Mouse (Mus musculus) spleen, postnatal 10 days (tissue): ENCODE measurements at regions not wholly inside any gene's neighbourhood (a gene's known extent, or its start where the extent isn't known, plus 50 kb on each side); places are given as distances from the start of the nearest gene placed in this dataset.

ENCODE experiments used
- DNase-seq, 2 experiments: peaks; one replicate each; pipeline ENCODE4 v3.0.0; 2021 to 2022; ENCODE audit warnings: low spot score in 2 of 2

DNA sequence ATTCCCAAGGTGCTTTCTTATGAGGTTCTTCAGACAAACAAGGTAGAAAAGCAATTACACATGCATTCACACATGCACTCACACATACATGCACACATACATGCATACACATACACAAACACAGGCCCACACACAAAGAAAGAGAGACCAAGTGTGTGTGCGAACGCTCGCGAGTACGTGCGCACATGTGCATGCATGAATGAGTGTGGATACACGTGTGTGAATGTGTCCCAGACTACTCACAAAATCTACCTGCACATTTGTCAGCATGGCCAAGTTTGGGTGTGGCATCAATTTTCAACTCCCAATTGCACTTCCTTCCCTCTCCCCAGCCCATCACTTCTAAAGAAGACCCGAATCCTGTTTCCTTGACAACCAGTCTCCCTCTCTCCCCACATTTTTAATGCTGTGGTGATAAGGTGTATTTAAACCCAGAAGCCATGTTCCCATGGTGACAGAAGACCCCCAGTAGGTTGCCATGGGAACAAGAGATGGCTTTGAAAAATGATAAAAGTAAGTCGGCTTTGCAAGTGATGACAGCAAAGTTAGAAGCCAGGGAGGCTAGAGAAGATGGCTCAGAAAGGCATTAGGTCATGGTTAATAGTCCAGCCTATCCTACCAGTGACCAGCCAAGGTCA, 206.3 kb downstream of the Rpl10-ps3 start:
- DNase-seq: no peak

DNA sequence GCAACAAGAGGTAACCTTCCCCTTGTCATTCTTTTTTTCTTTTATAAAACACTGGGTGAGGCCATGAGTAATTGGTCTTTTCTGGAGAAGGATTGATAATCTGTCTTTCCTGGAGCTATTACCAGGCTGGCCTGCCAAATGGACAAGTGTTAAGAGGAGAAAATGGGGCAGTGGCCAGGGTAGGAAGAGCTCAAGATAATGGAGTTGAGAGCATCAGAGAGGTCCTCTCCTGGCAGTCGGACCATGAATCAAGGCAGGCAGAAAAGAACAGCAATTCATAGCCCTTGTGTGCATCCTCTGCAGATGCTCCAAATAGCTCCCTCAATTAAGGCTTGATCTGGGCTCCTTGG, 208.2 kb downstream of the Rpl10-ps3 start:
- DNase-seq: no peak

DNA sequence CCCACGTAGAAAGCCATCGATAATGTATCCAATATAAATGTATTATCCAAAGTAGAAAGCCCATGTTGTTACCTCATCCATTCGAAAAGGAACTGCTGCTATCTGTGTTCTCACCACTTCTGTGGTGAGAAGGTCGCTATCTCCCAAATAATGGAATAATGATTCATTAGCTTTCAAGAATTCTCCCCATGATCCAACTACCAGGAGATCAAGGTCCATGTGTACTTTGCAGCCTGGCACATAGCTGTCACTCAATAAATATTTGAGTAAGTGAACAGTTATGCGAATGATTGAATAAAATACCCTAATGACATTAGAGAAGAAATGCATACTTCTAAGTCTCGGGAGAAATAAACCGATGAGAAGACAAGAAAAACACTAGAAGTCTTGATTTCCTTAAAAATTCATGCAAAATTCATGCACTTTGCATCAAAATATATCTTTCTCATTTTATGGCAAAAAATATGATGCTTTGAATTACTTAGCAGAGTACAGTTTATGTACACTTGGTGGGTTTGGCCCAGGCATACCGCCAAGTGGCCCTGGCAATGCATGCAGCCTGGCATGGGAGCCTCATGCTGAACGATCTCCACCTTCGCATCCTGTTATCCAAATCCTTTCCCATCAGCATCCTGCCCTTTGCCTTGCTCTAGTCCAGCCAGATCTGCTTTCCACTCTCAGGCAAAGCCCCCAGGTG, 208.7 kb downstream of the Rpl10-ps3 start:
- no peak for DNase-seq

DNA sequence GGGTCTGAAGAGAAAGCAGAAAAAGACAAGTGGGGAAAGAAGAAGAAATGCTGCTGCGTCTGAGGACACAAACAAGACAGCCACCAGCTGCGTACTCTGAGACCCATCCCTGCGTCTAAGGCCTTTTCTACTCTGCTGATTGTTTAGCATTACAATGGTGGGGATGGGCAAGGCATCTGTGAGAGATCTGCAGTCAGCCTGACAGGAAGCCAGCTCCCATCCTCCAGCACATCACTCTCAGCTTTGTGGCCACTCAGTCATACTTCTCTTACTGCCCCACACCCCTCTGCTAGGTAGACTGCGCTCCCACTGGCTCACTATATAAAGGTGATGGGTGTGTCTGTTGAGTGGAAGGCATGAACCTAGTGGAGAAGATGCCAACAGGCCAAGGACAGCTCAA, 220.5 kb downstream of the Rpl10-ps3 start:
- DNase-seq: no peak

DNA sequence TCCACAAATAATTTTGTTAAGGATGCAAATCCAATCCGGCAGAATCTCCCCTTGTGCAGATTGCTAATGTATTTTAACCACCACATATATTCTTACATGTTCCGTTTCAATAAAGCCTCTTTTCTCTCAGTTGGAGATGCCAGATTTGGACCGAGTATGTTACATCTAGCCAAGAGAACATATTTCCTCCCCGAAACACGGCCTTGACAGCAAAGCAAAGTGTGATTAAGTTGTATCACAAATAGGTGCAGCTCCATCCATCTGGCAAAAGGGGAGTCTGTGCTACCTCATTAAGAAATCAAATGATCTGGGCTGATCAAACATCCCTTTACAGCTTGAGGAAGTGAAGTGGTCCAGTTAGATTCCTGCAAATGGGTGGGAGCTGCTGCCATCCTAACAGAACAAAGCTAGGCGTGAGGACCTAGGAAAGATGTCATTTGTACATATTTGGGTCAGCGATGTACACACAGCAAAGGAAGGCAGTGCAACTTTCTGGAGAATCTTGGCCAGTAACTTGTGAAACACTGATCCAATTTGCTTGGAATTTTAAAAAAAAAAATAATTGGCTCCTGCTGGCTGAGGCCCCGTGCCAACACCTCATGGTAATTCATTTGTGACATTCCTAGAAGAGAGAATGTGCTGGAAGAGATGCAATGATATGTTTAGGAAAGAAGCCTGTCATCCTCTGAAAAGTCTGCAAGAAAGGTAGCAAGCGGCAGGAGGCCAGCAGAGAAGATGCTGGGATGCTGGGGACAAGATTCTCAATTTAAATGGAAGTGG, 223.8 kb downstream of the Rpl10-ps3 start:
- no peak for DNase-seq

DNA sequence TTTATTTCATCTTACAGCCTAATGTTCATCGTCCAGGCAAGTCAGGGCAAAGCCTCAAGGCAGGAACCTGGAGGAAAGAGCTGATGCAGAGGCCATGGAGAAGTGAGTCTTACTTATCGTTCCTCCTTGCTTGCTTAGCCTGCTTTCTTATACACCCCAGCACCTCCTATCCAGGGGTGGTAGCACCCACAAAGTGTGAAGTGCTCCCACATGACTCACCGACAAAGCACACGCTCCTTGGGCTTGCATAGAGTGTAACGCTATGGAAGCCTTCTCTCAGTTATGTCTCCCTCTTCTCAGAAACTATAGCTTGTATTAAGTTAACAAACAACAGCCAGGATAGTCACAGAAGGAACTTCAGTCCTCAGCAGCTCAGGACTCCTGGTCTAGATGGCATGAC, 225.4 kb downstream of the Rpl10-ps3 start:
- no peak for DNase-seq

DNA sequence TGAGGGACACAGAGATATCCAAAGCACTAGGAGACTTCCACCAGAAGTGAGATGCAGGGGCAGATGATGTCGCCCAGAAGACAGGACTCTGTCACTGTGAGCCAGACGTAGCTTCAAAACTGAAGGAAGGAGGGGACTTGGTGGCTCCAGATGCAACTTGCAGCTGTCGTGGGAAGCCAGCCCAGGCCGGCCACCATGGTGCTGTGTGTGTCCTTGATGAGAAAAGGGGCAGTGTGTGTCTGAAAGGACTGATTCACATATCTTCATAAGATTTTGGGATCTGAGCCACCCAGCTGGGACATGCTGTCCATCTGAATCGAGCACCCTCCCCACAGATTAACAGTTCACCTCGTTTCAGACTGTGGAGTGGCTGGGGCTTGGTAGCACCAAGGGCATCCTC, 226.2 kb downstream of the Rpl10-ps3 start:
- no peak for DNase-seq

DNA sequence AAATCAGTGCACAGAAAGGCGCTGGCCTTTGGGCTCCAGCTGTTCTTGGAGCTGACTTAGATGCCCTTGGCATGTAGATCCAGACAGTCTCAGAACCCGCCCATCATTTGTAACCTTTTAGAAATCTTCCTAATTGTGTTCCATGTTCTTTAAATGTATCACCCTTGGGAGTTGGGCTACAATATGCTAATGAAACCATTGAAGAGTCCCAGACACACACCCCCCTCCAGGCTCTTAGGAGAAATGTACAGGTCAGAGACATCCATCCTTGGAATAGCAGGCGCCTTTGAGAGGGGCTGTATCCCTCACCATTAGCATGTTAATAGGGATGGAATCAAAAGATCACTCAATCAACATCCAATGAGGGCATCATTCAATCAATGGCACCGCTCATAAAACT, 238.2 kb downstream of the Rpl10-ps3 start:
- no peak for DNase-seq

DNA sequence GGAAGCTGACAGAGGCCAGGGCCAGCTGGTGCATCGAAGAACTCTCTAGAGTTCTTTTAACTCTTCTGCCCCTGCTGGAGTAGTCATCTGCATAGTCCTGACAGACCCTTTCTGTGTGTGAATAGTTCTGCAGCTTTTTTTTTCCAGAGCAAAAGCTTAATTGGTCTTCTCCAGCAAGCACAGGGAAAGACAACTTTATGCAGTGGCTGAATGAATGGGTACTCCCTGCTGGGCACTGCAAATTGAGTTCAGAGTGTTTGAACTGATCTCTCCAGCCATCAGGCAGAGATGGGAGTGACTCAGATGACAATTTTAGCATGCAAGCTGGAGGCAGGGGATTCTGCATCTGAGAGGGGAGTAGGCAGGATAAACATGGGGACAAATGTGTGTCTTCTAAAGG, 242.0 kb downstream of the Rpl10-ps3 start:
- no peak for DNase-seq

DNA sequence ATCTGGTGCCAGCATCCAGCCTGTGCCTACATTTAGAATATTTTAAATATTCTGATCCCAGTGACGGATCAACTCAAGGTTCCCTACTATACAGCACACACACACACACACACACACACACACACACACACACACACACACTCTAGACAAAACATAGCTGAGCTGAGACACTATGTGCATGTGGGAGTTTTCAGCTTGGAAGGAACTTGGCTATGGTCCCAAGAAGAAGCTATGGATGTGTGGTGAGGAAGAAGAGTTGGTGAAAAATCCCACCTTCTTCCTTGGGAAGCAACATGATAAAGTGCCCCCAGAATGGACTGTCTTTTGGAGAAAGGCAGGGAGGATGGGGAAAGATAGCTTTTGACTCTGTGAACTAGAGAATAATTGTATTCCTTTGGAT, 243.7 kb downstream of the Rpl10-ps3 start:
- no peak for DNase-seq

DNA sequence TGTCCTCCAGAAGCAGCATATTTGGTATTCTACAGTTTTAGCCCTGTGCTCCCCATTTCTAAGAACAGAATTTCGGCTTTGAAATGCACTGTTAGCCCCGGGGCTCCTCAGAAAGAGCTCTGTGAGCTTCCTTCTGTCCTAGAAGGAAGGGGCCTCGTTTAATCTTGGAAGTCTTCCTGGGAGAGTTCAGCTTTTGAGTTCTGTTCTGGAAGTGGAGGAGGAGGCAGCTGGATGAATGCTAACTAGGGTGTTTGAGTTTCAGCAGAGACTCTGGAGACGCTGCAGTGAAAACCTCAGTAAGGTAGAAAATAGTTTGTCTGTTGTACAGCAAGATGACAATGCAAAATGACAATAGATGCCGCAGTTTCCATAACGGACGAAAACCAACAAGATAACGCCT, 253.8 kb downstream of the Rpl10-ps3 start:
- no peak for DNase-seq

DNA sequence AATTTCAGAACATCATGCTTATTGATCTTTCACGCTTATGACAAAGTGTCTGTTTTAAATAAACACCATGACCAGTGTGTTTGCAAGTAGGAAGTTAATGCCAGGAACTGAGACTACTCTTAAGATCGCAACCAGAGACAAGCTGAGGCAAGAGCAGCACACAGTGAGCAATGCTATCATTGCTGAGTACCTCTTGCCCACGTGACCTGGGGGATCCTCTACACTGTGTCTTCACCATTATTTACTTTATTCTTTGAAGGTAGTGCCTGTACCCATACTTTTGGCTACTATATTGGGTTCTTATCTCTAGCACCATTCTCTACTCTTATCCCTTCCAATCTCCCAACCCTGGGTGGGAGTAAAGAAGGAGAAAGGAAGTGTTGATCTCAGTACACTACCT, 254.9 kb downstream of the Rpl10-ps3 start:
- DNase-seq: no peak

DNA sequence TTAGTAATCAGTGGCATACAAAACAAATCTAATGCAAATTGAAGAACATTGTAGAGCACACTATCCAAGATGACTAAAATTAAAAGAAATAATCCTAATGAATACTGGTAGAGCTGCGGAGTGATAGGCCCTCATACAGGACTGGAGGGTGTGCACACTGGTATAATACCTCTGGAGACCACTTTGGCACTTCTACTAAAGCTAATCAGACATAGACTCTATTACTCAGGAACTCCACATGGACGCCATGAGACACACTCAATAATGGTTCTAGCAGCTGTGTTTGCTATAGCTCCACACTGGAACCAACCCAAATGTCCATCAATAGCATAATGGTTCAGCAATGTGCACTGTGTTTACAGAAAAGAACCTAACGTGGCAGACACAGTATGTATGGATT, 264.6 kb downstream of the Rpl10-ps3 start:
- no peak for DNase-seq

DNA sequence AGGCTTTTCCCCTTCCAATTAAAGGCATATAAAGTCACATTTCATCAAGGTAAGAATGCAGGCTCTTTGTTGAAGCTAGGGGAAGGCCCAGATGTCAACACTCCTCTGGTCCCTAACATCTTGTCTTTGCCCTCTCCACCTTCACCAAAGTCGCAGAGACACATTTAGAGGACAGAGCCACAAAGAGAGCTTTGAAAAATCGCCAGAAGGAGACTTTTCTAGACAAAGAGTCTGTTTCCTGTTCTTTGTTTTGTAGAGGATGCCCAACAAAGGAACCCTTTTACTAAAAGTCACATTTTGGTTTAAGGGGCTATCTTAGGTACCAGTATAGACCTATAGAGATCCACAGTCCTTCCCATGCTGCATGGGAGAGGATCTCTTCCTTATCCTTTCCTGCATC, 269.9 kb upstream of the Ncam1 start:
- no peak for DNase-seq

DNA sequence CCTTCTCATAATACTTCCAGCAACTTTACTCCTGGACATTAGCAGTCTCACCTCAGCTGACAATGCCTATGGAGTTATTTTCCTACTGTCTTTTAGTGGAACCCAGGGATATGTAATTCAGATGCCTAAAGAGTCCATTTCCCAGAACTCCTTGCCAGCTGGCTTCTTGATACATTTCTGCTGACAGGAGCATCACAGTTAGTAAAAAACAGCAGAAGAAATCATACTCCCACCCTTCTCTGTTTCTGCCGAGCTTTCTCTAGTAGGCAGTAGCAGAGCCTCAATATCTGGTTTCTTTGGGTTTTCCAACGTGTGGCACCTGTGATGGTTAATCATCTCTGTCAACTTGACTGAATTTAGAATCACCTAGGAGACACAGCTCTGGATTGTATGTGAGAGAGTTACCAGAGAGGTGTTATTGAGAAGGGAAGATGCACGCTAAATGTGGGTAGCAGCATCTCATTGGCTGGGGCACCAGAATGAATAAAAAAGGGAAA, 269.1 kb upstream of the Ncam1 start:
- DNase-seq: no peak

DNA sequence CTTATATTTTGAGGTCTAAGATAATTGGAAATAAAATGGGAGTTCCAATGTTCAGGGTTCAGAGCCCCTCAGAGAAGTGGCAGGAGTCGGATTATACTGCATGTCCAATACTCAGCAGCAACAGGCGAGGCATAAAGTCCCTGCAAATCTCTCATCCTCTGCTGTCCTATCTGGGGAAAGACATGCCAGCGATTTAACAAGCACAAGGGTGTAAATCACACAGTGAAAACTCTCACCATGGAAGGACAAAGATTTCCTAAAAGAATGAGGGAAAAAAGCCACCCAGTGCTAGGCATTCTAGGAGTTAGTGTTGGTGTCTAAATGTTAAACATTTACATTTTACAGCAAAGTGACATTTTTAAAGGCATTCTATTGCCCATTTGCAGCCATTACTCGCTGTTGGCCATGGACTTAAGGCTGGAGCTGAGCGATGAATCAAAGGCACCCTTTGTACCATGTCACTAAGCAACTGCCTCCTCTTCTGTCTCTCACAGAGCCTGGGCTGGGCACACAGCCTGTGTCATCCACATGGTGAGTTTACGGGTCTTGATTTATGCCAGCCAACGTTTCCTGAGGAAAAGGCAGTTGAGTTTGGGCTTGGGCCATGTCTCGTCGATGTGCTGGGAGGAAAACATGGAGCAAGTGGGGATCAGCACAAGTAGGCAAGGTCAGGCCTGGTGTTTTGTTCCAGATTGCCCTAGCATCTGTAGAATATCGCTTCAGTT, 265.9 kb upstream of the Ncam1 start:
- no peak for DNase-seq

DNA sequence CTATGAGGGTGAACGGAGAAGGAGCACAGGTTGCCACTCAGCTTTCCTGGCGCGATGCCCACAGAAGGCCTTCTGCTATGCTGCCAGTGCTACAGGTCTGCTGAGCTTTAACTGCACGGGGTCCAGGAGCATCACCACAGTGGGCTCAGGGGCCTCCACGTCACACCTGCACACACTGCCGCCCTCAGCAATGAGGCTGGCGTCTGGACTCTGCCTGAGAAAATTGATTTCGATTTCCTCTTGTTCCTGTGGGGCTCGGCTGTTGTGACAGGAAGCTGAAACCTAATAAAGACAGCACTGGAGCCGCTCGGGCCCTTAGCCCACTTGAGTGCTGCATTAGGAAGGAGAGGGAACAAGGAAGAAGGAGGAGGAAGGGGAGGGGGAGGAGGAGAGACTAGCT, 239.5 kb upstream of the Ncam1 start:
- DNase-seq: no peak

DNA sequence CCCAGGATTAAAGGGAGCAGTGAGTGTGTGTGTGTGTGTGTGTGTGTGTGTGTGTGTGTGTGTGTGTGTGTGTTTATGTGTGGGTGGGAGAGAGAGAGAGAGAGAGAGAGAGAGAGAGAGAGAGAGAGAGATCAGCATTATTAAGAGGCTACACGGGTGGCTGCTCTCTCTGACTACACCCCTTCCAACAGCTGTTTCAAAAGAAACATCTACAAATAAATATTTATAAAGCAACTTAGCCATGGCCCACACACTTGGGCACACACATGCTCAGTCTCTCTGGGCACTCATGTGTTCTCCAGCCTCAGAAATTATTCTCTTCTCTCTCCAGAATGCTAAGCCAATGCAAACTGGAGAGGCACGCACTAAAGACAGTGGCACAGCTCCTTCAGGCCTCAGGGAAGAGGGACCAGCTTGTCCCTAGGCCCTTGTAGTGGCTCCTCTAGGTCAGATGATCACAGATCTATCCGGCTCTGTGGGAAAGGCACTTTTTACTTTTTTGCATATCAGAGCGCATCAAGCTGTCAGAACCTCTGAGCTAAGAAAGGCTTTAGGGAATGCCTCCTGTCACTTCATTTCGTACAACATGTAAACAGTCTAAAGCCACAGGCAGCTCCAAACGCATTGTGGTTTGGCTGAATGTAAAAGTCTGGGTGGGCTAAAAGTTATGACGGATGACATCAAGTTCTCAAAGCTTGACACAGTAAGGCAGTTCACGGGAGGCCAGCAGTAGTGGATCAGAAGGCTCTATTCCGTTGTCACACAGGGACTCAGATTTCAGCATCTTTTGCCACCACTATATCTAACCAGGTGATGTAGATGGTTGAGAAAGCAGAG, 233.8 kb upstream of the Ncam1 start:
- DNase-seq: no peak

DNA sequence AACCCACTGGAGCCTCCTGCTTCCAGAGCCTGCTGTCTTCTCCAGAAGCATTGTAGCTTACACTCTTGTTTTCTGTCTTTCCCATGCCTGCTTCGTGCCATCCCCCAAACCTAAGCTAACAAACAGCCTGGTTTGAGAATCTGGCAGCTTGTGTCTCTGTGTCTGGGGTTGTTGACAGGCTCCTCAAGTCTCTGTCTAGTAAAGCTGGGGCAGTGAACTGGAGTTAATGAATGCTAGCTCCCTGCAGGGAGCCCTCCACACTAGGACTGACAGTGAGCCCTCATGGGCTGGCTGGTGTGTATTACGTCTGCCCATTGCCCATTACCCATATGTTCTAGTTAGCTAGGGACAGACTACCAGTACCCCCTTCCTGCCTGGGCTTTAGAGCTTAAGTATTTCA, 232.6 kb upstream of the Ncam1 start:
- no peak for DNase-seq

DNA sequence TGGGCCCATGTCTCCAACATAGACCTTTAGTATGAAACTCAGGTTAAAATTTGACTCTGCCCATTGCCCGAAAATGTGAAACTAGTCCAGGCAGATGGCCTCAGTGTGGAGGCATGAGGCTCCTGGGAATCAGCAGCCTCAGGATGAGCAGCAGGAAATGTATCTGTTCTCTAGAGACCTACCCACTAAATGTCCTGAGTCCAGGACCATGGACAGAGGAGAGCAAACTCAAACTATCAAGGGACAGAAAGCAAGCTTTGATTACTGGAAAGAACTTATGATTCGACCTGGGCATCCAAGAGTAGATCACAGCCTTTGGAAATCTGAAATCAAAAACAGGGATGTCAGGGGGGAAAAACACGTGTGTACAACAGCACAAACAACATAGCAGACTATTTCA, 230.3 kb upstream of the Ncam1 start:
- no peak for DNase-seq

DNA sequence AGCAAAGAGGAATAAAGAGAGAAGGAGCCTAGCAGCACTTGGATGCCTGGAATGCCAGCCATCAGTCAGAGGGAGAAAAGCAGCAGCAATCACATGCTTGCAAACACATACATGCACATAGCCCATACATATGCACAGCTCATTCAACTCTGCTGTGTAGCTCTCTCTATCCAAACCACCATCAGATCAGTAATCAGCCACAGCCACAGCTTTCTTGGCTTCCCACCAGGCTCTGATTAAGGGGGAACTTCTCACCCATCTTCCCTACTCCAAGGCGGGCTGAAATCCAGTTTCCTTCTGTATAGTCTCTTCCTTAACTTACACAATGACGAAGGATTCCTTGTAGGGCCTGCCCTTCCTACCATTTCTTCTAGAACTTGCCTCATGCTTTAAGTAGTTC, 229.8 kb upstream of the Ncam1 start:
- DNase-seq: no peak
